Mouse (Mus musculus): ENCODE measurements at regions not wholly inside any gene's neighbourhood (a gene's known extent, or its start where the extent isn't known, plus 50 kb on each side); places are given as distances from the start of the nearest gene placed in this dataset.
"Not testable (repeated sequence)": the region's sequence is repeated elsewhere in the genome, so short reads cannot be mapped to it uniquely, and the experiment has no call there.

DNA sequence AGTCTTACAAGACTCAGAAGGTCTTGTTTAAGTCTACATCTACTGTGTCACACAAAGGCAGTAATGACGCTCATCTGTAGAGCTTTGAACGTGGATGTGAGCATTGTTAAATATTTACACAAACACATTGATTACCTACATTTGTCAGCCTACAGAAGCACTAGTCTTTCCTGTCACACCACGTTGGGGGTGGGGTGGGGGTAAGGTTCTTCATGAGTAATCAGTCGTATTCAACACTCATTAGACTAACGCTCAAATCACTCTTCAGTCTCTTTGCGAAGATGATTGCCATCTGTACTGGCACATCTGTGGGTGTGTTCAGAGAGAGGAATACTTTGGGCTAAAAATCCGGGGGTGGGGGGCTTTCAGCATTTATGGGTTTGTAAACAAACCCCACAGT lies 240.7 kb downstream of the Lpin1 start:
- no peak for DNase-seq

DNA sequence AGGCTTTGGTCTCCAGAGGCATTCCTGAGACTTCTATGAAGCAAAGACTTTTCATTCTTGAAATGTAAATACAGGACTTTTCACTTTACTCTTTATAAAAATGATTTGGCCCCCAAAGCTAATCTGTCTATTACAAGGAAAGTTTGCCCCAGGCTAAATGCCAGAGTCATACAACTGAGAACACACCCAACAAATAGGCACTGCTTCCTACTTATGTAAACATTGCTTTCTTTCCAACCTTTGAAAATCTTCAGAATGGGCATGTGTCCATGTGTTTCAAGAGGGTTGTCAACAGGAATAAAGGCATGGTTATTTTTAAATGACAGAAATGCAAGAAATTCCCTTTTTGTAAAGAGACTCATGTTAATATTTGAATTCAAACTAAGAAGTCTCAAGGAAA lies 248.4 kb downstream of the Lpin1 start:
- no peak for DNase-seq

DNA sequence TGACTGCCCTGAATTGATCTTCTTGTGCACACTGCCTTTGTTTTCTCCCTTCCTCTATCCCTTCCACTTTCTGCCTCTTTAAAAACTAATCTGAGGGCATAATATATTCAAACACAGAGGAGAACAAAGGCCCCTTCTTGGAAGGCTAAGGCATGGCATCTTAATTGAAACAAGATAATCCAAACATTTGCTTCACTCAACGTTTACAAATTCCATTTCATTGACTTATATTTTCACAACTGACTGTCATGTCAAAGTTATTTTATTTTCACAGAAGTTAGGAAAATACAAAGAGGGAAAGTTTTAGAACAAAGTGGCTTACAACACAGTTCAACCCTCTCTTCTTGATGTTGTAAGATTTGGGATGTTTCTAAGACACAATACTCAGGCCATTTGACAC lies 251.9 kb downstream of the Lpin1 start:
- DNase-seq = no peak

DNA sequence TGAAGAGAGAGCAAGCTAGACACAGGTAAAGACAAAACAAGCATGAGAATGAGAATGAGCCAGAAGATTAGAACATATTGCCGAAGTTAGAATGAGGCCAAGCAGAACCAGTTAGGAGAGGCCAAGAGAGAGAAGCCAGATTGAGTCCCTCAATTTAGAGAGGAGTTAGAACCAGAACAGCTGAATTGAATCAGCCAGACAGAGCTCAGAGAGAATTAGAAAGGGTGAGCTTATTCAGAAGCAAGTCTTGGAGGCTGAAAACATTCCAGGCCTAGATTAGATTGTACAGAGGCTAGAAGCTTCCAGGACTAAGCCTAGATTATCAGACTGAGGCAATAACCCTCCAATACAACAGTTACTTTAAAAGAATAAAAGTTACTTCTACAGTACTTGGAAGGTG lies 256.1 kb downstream of the Lpin1 start:
- DNase-seq = no peak

DNA sequence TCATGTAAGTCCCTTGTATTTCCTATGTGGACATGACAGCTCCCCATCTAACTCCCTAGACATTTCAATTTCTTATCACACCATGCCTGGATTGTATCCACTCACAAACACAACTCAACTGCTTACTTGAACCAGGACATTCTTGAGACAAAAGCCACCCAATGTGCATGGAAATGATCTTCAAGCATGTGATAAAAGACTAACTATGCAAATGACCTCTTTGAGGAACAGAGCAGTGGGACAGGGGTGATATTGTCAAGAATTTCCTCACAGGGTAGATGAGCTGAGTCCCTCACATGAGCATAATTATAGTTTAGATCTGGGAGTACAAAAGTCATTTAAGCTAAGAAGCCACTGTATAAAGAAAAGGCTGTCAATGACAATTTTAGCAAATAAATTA lies 259.0 kb downstream of the Lpin1 start:
- DNase-seq = no peak

DNA sequence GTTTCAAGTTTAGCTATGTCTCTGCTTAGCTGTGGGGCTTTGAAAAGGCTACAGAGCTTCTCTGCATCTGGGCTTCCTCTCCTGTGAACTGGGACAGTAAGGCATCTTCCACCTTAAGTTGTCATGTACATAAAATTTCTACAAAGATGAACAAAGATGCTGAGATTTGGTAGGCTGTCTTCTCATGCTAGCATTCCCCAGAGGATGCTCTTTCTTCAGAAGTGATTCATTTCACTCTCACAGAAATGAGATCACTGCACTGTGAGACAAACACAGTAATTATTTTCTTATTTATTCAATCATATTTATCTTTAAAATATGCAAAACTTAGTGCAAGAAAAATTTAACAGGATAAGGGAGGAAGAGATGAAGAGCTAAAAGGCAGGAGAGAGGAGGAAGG lies 261.5 kb downstream of the Lpin1 start:
- no peak for DNase-seq

DNA sequence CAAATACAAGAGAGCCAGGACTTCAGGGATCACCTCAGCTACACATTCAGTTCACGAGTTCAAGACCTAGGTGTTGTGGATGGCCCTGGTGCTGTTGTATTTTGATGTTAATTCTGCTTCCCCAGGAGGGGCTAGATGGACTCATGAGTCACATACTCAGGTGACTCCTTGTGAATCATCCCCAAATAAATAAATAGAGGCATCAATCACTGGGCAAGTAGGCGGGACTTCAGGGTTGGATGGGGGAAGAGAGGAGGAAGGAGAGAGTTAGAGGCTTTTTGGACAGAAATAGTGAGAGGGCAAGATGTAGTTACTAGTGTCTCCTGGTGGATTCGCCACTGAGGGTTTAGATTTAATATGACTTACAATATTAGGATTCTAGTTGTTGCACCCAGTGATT lies 266.7 kb downstream of the Lpin1 start:
- DNase-seq = no peak

DNA sequence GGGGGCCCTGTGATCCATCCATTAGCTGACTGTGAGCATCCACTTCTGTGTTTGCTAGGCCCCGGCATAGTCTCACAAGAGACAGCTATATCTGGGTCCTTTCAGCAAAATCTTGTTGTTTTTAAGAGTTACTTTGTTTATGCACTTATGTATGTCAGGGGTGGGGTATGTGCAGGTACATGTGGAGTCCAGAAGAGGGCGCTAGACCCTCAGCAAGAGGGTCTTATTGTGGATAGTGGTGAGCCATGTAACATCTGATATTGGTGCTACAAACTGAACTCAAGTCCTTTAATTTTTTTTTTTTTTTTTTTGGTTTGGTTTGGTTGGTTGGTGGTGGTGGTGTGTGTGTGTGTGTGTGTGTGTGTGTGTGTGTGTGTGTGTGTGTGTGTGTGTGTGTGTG lies 268.7 kb downstream of the Lpin1 start:
- DNase-seq = not testable (repeated sequence)

DNA sequence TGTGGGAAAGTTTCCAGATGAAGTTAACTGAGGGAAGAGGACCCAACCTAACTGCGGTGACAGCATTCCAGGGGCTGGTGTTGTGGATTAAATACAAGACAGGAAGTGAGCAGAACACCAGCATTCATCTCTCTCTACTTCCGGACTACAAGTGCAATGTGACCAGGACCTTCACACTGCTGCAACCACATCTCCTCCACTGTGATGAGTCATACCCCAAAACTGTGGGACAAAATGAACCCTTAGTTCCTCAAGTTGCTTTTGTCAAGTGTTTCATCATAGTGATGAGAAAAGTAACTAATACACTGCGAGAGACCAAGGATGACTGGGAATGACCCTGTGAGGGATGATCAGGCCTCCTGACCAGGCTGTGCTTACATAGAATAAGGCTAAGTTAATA lies 279.3 kb downstream of the Lpin1 start:
- no peak for DNase-seq

DNA sequence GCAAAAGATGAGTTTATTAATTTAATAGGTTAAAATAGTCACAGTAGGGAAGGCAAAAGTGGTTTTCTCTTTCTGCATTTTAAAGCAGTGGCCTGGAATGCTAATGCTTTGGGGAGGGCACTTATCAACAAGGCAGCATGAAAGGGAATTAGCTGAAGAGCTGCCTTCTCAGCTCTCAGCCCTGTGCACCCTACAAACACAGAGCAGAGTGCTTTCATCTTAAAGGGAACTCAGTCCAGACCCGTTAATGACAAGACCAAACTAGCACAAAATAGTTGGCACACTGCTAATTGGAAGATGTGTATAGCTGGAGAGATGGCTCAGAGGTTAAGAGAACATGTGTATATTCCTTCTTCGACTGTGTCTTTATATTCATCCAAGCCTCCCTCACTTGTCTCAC lies 281.6 kb downstream of the Lpin1 start:
- DNase-seq = no peak

DNA sequence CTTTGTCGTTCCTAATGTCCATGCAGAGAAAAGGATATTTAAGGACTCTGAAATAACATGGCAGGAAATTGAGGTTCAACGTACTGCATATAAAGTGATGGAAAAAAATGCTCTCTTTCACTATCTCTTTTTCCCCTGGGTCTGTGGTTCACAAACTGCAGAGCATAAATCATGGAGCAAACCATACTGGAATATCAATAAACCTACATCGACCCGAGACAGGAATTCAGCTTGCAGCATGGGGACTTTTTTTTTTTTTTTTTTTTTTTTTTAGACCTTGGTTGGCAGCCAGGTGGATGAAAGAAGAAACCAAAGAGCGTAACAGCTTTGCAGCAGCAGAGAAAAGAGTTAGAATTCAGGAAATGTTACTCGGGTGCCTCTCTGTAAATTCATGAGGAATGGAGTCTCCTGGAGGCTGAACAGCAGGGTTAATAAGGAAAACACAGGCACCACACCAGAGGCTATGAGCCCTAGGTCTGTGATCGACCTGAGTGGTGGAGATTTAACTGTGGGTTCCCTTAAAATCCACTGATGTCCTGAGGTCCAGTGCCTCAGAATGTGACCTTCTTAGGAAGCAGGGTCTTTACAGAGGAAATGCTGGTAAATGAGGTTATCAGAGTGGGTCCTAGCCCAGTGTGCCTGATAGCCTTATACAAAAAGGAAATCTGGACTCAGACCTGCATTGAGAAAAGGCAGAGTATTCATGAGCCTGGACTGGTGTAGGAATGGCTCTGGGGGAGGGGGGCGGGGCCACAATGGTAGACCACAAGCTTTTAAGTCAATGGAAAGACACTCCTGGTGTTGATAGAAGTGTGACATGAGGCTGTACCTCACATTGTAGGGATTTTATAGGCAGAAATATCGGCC lies 290.0 kb downstream of the Lpin1 start:
- no peak for DNase-seq

DNA sequence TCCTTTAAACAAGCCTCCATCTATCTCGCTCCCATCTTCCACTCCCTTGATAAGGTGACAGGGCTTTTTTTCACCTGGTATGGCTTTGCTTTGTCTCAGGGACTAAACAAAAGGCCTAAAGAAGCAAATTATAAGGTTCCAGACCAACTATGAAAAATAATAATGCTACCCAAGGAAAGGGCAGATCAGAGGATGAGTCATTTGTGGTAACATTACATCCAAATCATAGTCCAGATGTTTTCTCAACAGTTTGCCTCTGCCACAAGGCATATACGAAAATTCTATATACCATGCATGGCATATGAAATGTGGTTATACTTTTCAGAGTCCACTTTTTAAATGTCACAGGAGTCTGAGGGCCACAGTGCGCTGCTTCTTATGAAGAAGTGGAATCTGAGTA lies 302.7 kb downstream of the Lpin1 start:
- DNase-seq = no peak

DNA sequence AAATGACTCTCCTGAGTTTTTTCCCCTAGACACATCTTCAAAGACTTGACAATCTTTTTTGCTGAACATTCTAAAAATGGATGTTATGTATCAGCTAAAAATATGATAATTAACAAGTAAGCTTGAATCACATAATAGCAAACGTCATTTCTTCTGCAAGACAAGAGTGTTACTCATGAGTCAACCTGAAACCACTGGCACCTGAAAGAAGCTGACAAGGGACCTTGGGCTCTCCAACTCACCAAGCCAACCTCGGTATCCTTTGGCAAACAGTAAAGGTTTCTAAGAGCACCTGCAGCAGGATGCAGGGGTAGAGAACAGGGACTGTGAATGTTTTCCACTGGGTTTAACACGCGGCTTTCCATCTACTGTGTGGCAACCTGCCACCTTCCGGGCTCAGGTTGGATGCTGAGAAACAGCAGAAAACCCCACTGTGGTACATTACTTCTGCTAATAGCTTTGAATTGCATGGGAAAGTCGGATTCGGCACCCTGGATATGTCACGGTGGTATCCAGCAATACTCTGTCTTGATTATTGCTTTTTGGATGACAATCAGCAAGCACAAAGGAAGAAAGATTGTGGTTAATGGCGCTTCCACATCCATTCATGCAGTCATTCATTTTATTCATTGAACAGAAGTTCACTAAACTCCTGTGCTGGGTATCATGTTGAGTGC lies 305.9 kb downstream of the Lpin1 start:
- DNase-seq = no peak

DNA sequence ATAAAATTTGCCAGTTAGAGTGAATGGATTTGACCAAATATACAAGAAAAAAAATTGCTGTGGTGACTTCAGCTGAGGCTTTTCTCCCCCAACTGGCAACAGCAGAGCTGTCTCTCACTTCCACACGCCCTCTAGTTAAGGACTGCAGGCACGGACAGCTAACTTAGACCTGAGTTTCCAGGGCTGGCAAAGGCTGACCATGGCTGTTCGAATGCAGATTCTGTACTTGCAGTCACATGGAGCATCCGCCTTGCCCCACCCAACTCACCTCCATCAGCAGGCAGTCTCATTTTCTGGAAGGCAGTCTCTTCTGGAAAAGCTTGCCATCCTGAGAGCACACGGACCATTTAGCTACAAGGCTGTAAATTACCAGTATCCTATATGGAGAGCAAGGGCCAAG lies 325.7 kb downstream of the Lpin1 start:
- DNase-seq = no peak

DNA sequence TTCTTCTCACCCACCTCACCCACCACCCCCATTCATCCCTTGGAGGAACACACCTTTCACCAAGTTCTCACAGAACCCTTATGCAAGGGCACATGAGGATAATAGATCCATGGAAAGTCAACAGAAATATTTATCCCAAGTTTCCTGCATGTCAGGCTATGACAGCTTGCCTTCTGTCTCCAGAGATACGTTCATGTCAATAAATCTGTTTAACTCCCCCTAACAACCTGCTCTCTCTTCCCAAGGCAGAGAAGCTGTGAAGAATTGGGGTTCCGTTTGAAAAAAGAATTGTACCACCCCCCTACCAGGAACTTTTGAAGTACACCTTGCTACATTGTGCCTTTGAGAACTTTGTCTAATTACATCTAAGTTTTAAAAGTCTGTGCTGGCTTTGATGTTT lies 331.6 kb downstream of the Lpin1 start:
- DNase-seq = no peak

DNA sequence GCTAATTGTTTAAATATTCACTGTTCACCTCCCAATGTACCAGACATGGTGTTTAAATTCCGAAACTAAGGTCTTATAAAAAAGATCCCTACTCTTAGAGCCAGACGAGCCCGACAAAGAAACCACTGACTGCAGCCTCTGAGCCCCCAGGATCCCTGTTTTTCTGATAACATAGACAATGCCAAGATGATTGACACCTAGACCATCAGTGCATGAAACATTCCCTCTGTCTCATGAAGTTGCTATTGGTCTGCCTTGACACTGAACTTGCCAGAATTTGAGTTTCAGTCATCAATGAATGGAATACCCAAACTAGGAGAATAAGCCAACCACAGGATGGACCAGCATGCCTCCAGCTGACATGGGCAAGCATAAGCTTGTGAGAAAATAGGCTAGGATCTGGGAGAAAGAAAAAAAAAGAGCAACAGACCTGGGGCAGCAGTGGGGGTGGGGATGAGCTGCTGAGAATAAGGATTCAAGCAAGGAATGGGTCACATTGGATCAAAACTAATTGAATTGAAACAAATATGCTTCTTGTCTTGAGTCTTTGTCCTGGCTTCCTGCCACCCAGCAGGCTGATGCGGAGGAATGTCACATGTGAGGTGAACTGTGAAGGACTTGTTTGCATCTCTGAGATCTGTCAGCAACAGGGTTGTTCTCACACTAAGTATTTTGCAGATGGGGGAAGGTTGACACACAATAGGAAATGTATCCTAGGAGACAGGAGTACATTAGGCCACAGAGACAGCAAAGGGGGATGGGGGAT lies 333.0 kb downstream of the Lpin1 start:
- DNase-seq = no peak

DNA sequence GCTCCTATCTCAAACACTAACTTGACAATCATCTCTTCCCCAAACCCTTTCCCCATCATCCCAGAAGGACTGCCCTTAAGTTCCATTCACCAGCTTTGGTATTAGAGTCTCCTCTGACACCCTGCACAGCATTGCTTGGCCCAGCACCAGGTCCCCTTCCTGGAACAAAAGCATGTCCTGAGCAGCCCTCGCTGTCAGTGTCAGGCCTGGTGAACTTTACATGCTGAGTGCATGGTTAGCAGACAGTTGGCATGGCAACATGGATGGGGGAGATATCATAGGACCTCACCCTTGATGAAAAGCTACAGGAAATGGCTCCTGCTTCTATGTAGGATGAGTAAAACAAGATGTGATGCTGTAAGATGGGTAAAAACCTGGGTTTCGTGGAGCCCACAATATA lies 333.6 kb downstream of the Lpin1 start:
- DNase-seq = no peak

DNA sequence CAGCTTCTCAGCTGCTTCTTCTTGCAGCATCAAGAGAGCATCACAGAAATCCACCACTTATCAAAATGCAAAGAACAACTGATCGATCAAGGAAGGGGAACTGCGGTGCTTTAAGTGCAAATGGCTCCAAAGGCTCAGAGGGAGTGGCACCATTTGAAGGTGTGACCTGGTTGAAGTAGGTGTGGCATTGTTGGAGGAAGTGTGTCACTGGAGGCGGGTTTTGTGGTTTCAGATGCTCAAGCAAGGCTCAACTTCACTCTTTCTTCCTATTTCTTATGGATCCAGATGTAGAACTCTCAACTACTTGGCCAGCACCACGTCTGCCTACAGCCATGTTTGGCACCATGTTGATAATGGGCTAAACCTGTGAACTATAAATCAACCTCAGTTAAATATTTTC lies 334.5 kb downstream of the Lpin1 start:
- no peak for DNase-seq

DNA sequence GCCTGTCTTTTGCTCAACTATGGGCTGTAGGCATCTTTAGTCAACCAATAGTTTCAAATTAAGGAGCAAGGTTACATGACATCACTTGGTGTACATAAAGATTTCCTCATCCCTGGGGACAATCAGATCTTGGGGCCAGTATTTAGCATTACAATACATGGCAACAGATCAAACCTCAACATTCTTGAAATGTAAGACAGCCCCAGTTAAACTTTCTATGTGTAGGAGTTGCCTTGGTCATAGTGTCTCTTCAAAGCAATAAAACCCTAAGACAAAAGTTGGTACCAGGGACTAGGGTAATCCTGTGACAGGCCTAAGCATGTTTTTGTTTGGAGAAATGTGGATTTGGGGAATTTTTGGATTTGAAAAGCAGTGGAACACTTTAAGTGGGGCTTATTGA lies 338.3 kb downstream of the Lpin1 start:
- no peak for DNase-seq

DNA sequence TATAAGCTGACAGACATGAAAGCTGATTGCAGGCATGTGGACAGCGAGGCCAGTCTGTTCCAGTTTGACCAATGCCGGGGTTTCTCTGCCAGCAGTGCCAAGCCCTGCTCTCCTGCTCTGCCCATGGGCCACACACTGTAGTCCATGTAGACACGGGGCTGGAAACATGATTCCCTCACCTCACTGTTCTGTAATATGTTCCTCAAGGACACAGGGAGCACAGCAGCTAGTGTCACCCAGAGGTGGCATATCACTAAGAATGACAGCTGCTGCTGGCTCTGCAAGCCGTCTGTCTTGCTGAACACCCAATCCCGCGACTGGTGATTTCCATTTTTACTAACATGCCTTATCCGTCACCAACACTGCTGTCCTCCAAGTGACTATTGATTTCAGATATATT lies 339.9 kb downstream of the Lpin1 start:
- DNase-seq = no peak

DNA sequence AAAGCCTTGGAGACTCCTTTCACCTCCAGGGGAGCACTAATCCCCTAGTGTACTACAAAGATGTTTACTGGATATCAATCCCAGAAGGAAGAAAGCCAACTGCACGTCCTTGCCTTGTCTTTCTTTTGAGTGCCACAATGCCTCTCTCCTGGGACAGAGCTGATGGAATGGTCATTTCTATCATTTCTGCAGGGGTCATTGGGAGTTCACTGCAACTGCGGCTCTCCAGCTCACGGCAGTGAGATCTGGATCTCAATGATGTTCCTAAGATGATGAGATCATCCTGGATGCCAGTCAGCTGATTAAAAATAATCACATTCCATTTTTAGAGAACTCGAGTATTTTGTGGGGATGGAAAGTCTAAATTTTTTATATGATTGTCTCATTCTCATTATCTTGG lies 341.1 kb downstream of the Lpin1 start:
- no peak for DNase-seq

DNA sequence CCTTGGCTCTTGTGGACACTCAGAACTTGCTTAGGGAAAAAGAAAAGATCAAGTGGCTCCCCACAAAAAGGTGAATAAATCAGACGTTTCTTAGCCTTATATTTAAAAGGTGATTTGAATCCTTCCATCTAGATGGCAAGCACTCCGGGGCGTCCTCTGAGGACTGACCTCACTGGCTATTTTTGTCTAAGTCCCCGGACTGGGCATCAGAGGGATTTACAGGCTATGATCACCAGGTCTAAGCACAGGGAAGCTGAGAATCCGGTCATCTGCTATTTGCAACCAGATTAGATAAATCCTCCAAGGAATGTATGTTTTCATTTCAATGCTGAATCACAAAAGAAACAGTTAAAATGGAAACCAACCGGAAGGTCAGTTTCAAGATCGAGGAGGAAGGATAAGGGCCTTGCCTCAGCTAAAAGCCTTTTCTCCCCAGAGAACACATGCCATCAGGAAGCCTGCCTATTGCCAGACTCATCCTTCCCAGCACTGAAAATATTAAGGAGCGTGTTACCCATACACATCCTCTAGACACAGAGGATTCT lies 342.1 kb downstream of the Lpin1 start:
- DNase-seq = no peak

DNA sequence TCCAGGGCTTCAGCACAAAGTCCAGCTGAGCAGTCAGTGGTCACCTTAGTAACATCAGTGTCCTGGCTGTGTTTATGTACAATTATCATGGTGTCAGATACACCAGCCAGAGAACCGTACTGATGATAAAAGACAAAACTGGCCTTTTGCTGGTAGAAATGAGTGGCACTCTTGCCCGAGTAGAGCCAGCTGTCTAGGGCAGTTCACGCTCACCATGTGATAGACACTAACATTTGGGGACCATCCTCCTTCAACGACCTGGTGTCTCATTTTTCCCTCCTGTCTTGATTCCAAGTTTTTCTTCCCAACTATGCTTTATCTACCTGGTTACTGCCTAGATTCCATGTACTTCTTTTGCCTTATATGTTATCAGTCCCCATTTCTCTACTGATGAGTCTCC lies 349.3 kb downstream of the Lpin1 start:
- no peak for DNase-seq

DNA sequence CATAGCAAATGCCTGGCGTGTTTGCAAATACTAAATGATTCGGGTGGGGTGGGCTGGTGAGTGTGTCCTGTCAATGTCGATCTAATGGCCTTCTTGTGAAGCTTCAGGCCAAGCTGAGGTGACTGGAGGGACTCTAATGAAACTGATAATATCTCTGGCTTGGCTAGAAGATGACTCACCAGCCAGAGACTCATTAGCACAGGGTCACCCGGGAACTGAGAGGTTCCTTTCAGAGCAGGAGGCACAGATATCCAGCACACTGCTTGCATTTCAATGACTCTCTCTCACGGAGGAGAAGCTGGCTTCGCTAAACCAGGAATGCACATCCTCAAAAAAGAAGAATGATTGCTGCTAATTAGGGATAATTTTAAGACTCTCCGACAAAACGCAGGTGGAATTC lies 349.8 kb downstream of the Lpin1 start:
- no peak for DNase-seq
